Mouse (Mus musculus) limb, embryonic 11.5 days (tissue): ENCODE results near the gene 4933425L06Rik. TPM values are rescaled to one million over a fixed set of nuclear protein-coding genes. Genes with fewer than 3 reads are reported as not detected.

Source experiments
- ATAC-seq: fragments of 200-750 bp; cut with Nextera tagmentation; 2 replicates; pipeline ENCODE4 v1.8.0; 2017; ENCODE audit warnings: low read depth; ENCODE audit not compliant: insufficient number of reproducible peaks, low FRiP score, low TSS enrichment
- DNase-seq: peaks from one replicate; pipeline ENCODE4 v3.0.0-alpha.2; 2015; ENCODE audit warnings: low spot score
- H3K27ac ChIP-seq: fragments of 300-500 bp; sonication (generic); replicated peaks from 2 replicates; pipeline ENCODE4 v1.5.1; 2014; ENCODE audit warnings: low read depth, mild to moderate bottlenecking, low read length
- H3K27me3 ChIP-seq: fragments of 300-500 bp; sonication (generic); 2 replicates; pipeline ENCODE4 v1.6.1; 2014; ENCODE audit warnings: mild to moderate bottlenecking, low read length, mixed read lengths; ENCODE audit not compliant: control insufficient read depth, insufficient read depth
- H3K36me3 ChIP-seq: fragments of 300-500 bp; sonication (generic); 2 replicates; pipeline ENCODE4 v1.6.1; 2014; ENCODE audit warnings: mild to moderate bottlenecking, low read length, moderate library complexity, mixed read lengths; ENCODE audit not compliant: control insufficient read depth, insufficient read depth
- H3K4me1 ChIP-seq: fragments of 300-500 bp; sonication (generic); 2 replicates; pipeline ENCODE4 v1.6.1; 2014; ENCODE audit warnings: low read length, mixed read lengths; ENCODE audit not compliant: control insufficient read depth, insufficient read depth
- H3K4me2 ChIP-seq: fragments of 300-500 bp; sonication (generic); 2 replicates; pipeline ENCODE4 v1.6.1; 2014; ENCODE audit warnings: low read depth, mild to moderate bottlenecking, moderate library complexity; ENCODE audit not compliant: severe bottlenecking
- H3K4me3 ChIP-seq: fragments of 300-500 bp; sonication (generic); 2 replicates; pipeline ENCODE4 v1.5.1; 2014; ENCODE audit warnings: low read depth, low read length
- H3K9ac ChIP-seq: fragments of 300-500 bp; sonication (generic); 2 replicates; pipeline ENCODE4 v1.6.1; 2014; ENCODE audit warnings: mild to moderate bottlenecking, low read length
- H3K9me3 ChIP-seq: fragments of 300-500 bp; sonication (generic); 2 replicates; pipeline ENCODE4 v1.6.1; 2016; ENCODE audit warnings: low read length; ENCODE audit not compliant: control insufficient read depth
- WGBS: fragments of 180-500 bp; shearing (Covaris S2); extraction: QIAGEN DNeasy Blood & Tissue Kit; methylation state at CpG from one replicate; pipeline ENCODE4 v1.1.7; 2014; 5-methylcytosine and 5-hydroxymethylcytosine counted together
- polyA plus RNA-seq: library from polyadenylated mRNA; unstranded; fragments of >200 nt; fragmentation: Nextera tagmentation; extraction: Ambion mirVana; gene quantifications from 2 replicates; pipeline ENCODE4 v1.2.1, GENCODE M21; 2014

Gene 4933425L06Rik
- polyA plus RNA-seq, 1 experiment from 2014 or later, result not detected

DNA sequence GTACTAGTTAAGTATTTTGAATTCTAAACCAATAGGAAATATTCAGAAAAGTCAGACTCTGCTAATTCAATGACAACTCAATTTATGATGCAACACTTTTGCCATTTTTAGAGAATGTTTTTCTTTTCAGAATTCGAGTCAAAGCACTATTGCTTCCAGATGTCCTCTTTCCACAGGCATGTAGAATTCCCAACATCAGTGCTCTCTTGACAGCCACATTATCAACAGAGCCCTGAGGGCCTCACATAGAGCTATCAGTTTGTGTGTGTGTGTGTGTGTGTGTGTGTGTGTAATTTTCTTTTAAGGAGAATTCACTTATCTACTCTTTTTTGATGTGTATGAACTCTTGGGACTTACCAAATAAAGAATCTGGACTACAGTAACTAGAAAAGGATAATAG lies 64.9 kb downstream of the 4933425L06Rik start:
- Histone ChIP-seq H3K4me2 (no peak overlapping the region), H3K27me3 (no peaks in the 10 kb centered on the region), H3K27ac (no peak overlapping the region), H3K9me3 (no peaks in the 10 kb centered on the region), H3K4me3 (no peak overlapping the region), H3K9ac (no peak overlapping the region), H3K36me3 (no peaks in the 10 kb centered on the region), H3K4me1 (no peaks in the 10 kb centered on the region)
- ATAC-seq, result no peak
- DNase-seq, result no peak
- 7% methylated on average over 1 of the region's 1 CpGs for WGBS

DNA sequence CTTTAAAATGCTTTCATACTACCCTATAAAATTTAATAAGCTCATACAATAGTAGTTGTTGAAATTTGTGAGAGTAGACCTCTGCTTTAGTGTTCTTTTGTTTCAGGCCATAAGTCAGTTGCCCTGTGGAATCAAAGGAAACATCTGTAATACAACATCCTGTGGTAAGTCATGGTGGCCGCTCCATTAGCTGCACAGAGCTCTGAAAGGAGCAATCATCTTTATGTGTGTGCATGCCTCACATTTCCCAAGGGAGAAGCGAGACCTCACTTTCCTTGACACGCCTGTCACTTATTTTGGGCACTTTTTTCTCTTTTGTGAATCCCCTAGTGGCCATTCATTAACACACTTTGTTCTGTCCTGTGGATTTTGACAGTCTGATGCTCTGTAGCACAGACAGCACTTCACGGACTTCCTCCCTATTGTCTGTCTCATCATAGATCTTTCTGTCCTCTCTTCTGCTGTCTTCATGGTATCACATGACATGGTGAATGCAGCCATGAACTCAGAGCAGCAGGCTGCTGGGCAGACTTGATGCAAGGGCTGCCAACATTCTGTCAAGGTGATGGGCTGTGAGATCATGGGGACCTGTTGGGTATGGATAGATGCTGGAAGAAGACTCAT lies 66.0 kb downstream of the 4933425L06Rik start:
- Histone ChIP-seq H3K27me3 (no peaks in the 10 kb centered on the region), H3K4me1 (no peaks in the 10 kb centered on the region), H3K9me3 (no peaks in the 10 kb centered on the region), H3K4me2 (no peak overlapping the region), H3K36me3 (no peaks in the 10 kb centered on the region), H3K27ac (no peak overlapping the region), H3K4me3 (no peak overlapping the region), H3K9ac (no peak overlapping the region)
- WGBS, result 65% methylated on average over 4 of the region's 4 CpGs
- ATAC-seq (no peak), DNase-seq (no peak)

DNA sequence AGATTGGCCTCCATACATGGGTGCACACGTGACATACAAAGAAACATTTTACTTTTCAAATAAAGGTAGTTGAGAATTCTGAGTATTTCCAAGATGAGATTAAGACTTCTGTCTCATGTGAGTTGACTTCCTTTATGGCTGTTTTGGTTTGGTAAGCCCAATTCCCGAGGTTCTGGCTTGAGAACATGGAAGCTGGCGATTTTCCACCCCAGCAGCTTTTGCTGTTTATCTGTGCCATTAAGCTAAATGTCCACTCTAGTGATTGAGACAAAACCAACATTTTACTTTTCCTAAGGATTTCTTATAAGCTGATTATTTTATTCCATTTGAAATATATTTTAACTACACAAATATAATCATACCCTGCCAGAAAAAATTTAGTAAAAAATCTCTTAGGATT lies 68.1 kb downstream of the 4933425L06Rik start:
- no peaks in the 10 kb centered on the region for H3K36me3 ChIP-seq
- H3K4me1 ChIP-seq, result no peaks in the 10 kb centered on the region
- no peak for ATAC-seq
- no peak overlapping the region for H3K4me3 ChIP-seq
- 87% methylated on average over 3 of the region's 3 CpGs for WGBS
- H3K27me3 ChIP-seq, result no peaks in the 10 kb centered on the region
- H3K27ac ChIP-seq, result no peak overlapping the region
- no peak for DNase-seq
- H3K9me3 ChIP-seq, result no peaks in the 10 kb centered on the region
- H3K9ac ChIP-seq, result no peak overlapping the region
- H3K4me2 ChIP-seq, result no peak overlapping the region

DNA sequence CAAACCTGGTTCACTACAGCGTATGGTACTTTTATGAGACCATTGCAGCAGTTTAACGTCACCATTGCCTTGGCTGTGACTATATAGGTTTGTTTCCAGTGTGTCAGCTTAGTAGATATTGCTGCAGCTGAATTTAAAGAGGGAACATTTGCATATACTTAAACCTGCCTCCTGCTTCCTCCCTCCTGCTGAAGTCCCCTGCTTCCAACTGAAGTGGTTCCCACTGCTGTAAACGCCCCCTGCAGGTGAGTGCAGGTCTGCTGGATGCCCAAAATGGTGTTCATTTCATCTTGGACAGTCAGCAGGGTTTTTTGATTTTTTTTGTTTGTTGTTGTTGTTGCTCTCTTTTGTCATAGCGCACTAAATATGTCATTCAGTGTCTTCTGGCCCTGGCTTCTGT lies 72.0 kb downstream of the 4933425L06Rik start:
- H3K27me3 ChIP-seq, result no peaks in the 10 kb centered on the region
- H3K9ac ChIP-seq, result no peak overlapping the region
- DNase-seq, result peak; percentile 41
- no peaks in the 10 kb centered on the region for H3K4me1 ChIP-seq
- WGBS, result 51% methylated on average over 4 of the region's 4 CpGs
- H3K36me3 ChIP-seq, result no peaks in the 10 kb centered on the region
- no peak overlapping the region for H3K4me2 ChIP-seq
- no peak for ATAC-seq
- H3K27ac ChIP-seq, result no peak overlapping the region
- H3K4me3 ChIP-seq, result no peak overlapping the region
- no peaks in the 10 kb centered on the region for H3K9me3 ChIP-seq

DNA sequence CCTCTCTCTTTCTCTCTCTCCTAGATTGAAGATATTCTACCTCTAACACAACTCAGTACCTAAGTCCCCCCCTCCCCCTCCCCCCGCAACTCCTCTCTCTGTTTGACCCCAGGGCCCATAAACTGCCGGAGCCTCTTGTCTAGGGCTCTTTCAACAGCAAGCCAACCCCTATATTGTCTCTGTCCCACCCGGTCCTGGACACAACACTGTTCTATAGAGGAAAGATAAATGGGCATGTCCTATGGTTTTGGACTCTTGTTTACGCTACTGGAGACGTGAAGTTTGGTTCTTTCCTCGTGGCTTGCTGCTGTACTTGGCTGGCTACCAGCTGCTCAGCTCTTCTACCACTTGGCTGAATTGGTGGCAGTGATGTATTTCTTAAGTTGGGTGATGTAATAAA lies 83.5 kb downstream of the 4933425L06Rik start:
- Histone ChIP-seq H3K4me3 (no peak overlapping the region), H3K36me3 (no peaks in the 10 kb centered on the region), H3K4me2 (no peak overlapping the region), H3K27ac (no peak overlapping the region), H3K9me3 (no peaks in the 10 kb centered on the region), H3K9ac (no peak overlapping the region), H3K4me1 (no peaks in the 10 kb centered on the region), H3K27me3 (no peaks in the 10 kb centered on the region)
- no peak for DNase-seq
- 89% methylated on average over 6 of the region's 6 CpGs for WGBS
- no peak for ATAC-seq

Other genes with a start within 250 kb of the 4933425L06Rik start
- gene Shisal2b, start 218.2 kb upstream of the 4933425L06Rik start, polyA plus RNA-seq, result not detected in 2 replicates
- gene Rgs7bp, start 27.2 kb upstream of the 4933425L06Rik start, polyA plus RNA-seq, result 0.35 and 0.38 TPM in 2 replicates
- gene Rnf180, start 212.7 kb downstream of the 4933425L06Rik start, polyA plus RNA-seq, result 4.8 and 5.9 TPM in 2 replicates